ENCODE assay signal across 8 mouse cellular contexts in genomic region chr3:88337367-88338020, GRCm38 (mm10). TPM values are rescaled to one million over a fixed set of nuclear protein-coding genes. Genes with fewer than 3 reads are reported as not detected.
DNase-seq lines count a peak whose midpoint lies in the region; ATAC-seq and TF ChIP-seq lines count a peak whose summit lies in the region.

No protein-coding gene starts in this region.

- peak overlapping the region; percentile 37; the same call in 1 of the 2 replicates for H3K27ac ChIP-seq in kidney, postnatal 0 days
- H3K27ac ChIP-seq in limb, embryonic 13.5 days, result peak overlapping the region; percentile 6; the same call in 1 of the 2 replicates
- 0 out of 2 replicates have a peak overlapping the region, but pooled peaks have one; percentile 13 for H3K27ac ChIP-seq in neural tube, embryonic 15.5 days (replicated peaks)

- DNase-seq in kidney, postnatal 0 days (ENCODE audit: low spot score), result no peak
- no peak for DNase-seq in kidney, postnatal 14 days
- peak; percentile 22 for DNase-seq in MN1 (ENCODE audit: low spot score)
- DNase-seq in fat pad, adult 2 months (ENCODE audit: extremely low read depth, low read depth, low spot score), result peak; percentile 91
- no peak for DNase-seq in ovary, postnatal 36 days (ENCODE audit: low spot score)
- DNase-seq in layer of hippocampus, adult 9-11 months, result no peak

- TF ChIP-seq CTCF in kidney, postnatal 0 days (IDR thresholded peaks at IDR 0.05; ENCODE audit: low read depth), result no peak

- H3K4me3 ChIP-seq in kidney, postnatal 0 days (replicated peaks; ENCODE audit: low read depth, low read length), result no peak overlapping the region
- peak overlapping the region; percentile 76 for H3K4me3 ChIP-seq in limb, embryonic 13.5 days
- H3K4me3 ChIP-seq in neural tube, embryonic 15.5 days (replicated peaks), result peak overlapping the region; percentile 15; the same call in 1 of the 2 replicates

- 0 out of 2 replicates have a peak overlapping the region, but pooled peaks have one; percentile 20 for H3K9ac ChIP-seq in kidney, postnatal 0 days (ENCODE audit: low read depth, low read length)
- H3K9ac ChIP-seq in limb, embryonic 13.5 days, result peak overlapping the region; percentile 57
- 0 out of 2 replicates have a peak overlapping the region, but pooled peaks have one; percentile 21 for H3K9ac ChIP-seq in neural tube, embryonic 15.5 days (replicated peaks)

- H3K27me3 ChIP-seq in kidney, postnatal 0 days (ENCODE audit: insufficient read depth, low read length), result no peaks in the 10 kb centered on the region
- no peaks in the 10 kb centered on the region for H3K27me3 ChIP-seq in limb, embryonic 13.5 days
- no peaks in the 10 kb centered on the region for H3K27me3 ChIP-seq in neural tube, embryonic 15.5 days (replicated peaks)

- H3K4me2 ChIP-seq in kidney, postnatal 0 days (ENCODE audit: low read length), result peak overlapping the region; percentile 59
- H3K4me2 ChIP-seq in limb, embryonic 13.5 days (replicated peaks), result peak overlapping the region; percentile 74
- H3K4me2 ChIP-seq in neural tube, embryonic 15.5 days, result peak overlapping the region; percentile 71

- H3K4me1 ChIP-seq in kidney, postnatal 0 days (replicated peaks; ENCODE audit: insufficient read depth, low read length), result peaks cover 17% of the 10 kb centered on the region
- H3K4me1 ChIP-seq in limb, embryonic 13.5 days, result peaks cover 23% of the 10 kb centered on the region
- H3K4me1 ChIP-seq in neural tube, embryonic 15.5 days, result peaks cover 34% of the 10 kb centered on the region

- no peak for ATAC-seq in kidney, postnatal 0 days (replicated peaks; ENCODE audit: low FRiP score, low read depth)
- ATAC-seq in limb, embryonic 13.5 days (ENCODE audit: low FRiP score, low read depth), result no peak
- no peak for ATAC-seq in neural tube, embryonic 15.5 days (ENCODE audit: low FRiP score)

- 63% methylated on average over 11 of the region's 11 CpGs for WGBS in kidney, postnatal 0 days
- 86% methylated on average over 11 of the region's 11 CpGs for WGBS in limb, embryonic 13.5 days
- 78% methylated on average over 11 of the region's 11 CpGs for whole genome bisulfite sequencing in neural tube, embryonic 15.5 days

- H3K9me3 ChIP-seq in kidney, postnatal 0 days (replicated peaks; ENCODE audit: low read length), result no peaks in the 10 kb centered on the region
- no peaks in the 10 kb centered on the region for H3K9me3 ChIP-seq in limb, embryonic 13.5 days
- H3K9me3 ChIP-seq in neural tube, embryonic 15.5 days (replicated peaks), result no peaks in the 10 kb centered on the region

- peaks cover 9% of the 10 kb centered on the region; the same call in 1 of the 2 replicates for H3K36me3 ChIP-seq in kidney, postnatal 0 days (ENCODE audit: insufficient read depth, low read length)
- peaks cover 16% of the 10 kb centered on the region for H3K36me3 ChIP-seq in limb, embryonic 13.5 days
- peaks cover 10% of the 10 kb centered on the region for H3K36me3 ChIP-seq in neural tube, embryonic 15.5 days

RNA-seq across cellular contexts. Expression of gene Smg5, which starts 1.4 kb away (rescaled TPM):
- 26.7 and 30.9 TPM in 2 replicates for polyA plus RNA-seq in kidney, postnatal 0 days (2015; fragmentation: Nextera tagmentation; extraction: Ambion mirVana)
- 54.9 and 58.4 TPM in 2 replicates for polyA plus RNA-seq in limb, embryonic 13.5 days (2015; fragmentation: Nextera tagmentation; extraction: Ambion mirVana)
- polyA plus RNA-seq in neural tube, embryonic 15.5 days (2015; fragmentation: Nextera tagmentation; extraction: Ambion mirVana), result 57.7 and 60.8 TPM in 2 replicates

RNA-seq across cellular contexts. Expression of gene Tmem79, which starts 1.5 kb away (rescaled TPM):
- polyA plus RNA-seq in kidney, postnatal 0 days (2015; fragmentation: Nextera tagmentation; extraction: Ambion mirVana), result 6.3 and 7.4 TPM in 2 replicates
- 6.4 and 6.8 TPM in 2 replicates for polyA plus RNA-seq in limb, embryonic 13.5 days (2015; fragmentation: Nextera tagmentation; extraction: Ambion mirVana)
- 1.9 and 3.3 TPM in 2 replicates for polyA plus RNA-seq in neural tube, embryonic 15.5 days (2015; fragmentation: Nextera tagmentation; extraction: Ambion mirVana)

RNA-seq across cellular contexts. Expression of gene Glmp, which starts 12.7 kb away (rescaled TPM):
- polyA plus RNA-seq in kidney, postnatal 0 days (2015; fragmentation: Nextera tagmentation; extraction: Ambion mirVana), result 306 and 328 TPM in 2 replicates
- polyA plus RNA-seq in limb, embryonic 13.5 days (2015; fragmentation: Nextera tagmentation; extraction: Ambion mirVana), result 174 and 188 TPM in 2 replicates
- polyA plus RNA-seq in neural tube, embryonic 15.5 days (2015; fragmentation: Nextera tagmentation; extraction: Ambion mirVana), result 102 and 129 TPM in 2 replicates

RNA-seq across cellular contexts. Expression of gene Paqr6, which starts 26.9 kb away (rescaled TPM):
- polyA plus RNA-seq in kidney, postnatal 0 days (2015; fragmentation: Nextera tagmentation; extraction: Ambion mirVana), result 15.4 and 16.6 TPM in 2 replicates
- polyA plus RNA-seq in limb, embryonic 13.5 days (2015; fragmentation: Nextera tagmentation; extraction: Ambion mirVana), result 7.6 and 8.7 TPM in 2 replicates
- polyA plus RNA-seq in neural tube, embryonic 15.5 days (2015; fragmentation: Nextera tagmentation; extraction: Ambion mirVana), result 1.6 and 2.5 TPM in 2 replicates

RNA-seq across cellular contexts. Expression of gene Bglap3, which starts 35.0 kb away (rescaled TPM):
- polyA plus RNA-seq in kidney, postnatal 0 days (2015; fragmentation: Nextera tagmentation; extraction: Ambion mirVana), result 3.8 and 4.7 TPM in 2 replicates
- 0.37 TPM in 1 of 2 replicates, not detected in the other for polyA plus RNA-seq in limb, embryonic 13.5 days (2015; fragmentation: Nextera tagmentation; extraction: Ambion mirVana)
- polyA plus RNA-seq in neural tube, embryonic 15.5 days (2015; fragmentation: Nextera tagmentation; extraction: Ambion mirVana), result 0.15 and 0.28 TPM in 2 replicates

Comparison
In these comparisons a context has a peak if more than half of its experiments do, and no peak if none do; other contexts are left out.
1. DNase-seq: peak in MN1 (single experiment) and fat pad, adult 2 months (single experiment); none in kidney, postnatal 0 days (single experiment), kidney, postnatal 14 days (single experiment), ovary, postnatal 36 days (single experiment) and layer of hippocampus, adult 9-11 months (single experiment).
2. Peak in every context shown above with its lines, with median percentiles within 50 percentile points of each other: H3K27ac ChIP-seq, H3K4me2 ChIP-seq and H3K9ac ChIP-seq.